Comparison of ENCODE assay signal across 8 mouse cellular contexts in the genomic region with DNA sequence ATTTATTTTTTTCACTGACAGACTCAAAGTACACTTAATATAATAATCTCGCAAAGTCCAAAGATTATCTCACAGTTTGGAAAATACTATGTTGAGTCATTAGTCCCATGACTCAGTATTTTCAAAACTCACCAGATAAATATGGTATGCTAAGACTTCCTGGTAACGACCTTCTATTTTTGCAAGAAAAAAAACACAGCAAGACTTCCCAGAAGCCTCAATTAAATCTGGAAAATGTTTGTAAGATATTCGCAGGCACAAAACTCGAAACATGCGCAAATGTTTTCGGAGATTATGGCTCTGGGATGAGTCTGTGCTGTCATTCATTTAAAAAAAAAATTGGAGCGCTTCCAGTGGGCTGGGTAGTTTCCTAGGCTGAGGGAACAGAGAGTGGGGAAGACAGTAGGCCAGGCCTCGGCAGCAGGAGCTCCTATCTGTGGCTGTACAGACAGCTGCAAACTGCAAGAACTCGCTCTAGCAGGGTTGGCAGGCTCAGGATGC.
DNase-seq lines count a peak whose midpoint lies in the region; ATAC-seq and TF ChIP-seq lines count a peak whose summit lies in the region.

No protein-coding gene starts in this region.

- peak overlapping the region; percentile 77 for H3K27ac ChIP-seq in layer of hippocampus, adult 2 months
- H3K27ac ChIP-seq in heart, embryonic 14.5 days (replicated peaks in 1 of 2; ENCODE audit: control insufficient read depth in 1 of 2, insufficient read depth in 1 of 2, low read depth in 2 of 2, low read length in 2 of 2), result peak overlapping the region; percentile 51 to 66; a peak in 3 of 4 replicates
- H3K27ac ChIP-seq in lung, embryonic 14.5 days (ENCODE audit: low read depth), result no peak overlapping the region

- peak overlapping the region; percentile 16; the same call in 1 of the 2 replicates for H3K4me2 ChIP-seq in heart, embryonic 14.5 days (ENCODE audit: low read length)
- H3K4me2 ChIP-seq in lung, embryonic 14.5 days, result peak overlapping the region; percentile 27; the same call in 1 of the 2 replicates

- peaks cover 18 to 26% of the 10 kb centered on the region in 2 experiments for H3K4me1 ChIP-seq in heart, embryonic 14.5 days (ENCODE audit: control insufficient read depth in 2 of 2, insufficient read depth in 2 of 2, low read length in 2 of 2)
- peaks cover 12% of the 10 kb centered on the region; the same call in 1 of the 2 replicates for H3K4me1 ChIP-seq in lung, embryonic 14.5 days (ENCODE audit: insufficient read depth)

- no peak overlapping the region for H3K4me3 ChIP-seq in layer of hippocampus, adult 2 months
- H3K4me3 ChIP-seq in heart, embryonic 14.5 days (ENCODE audit: control insufficient read depth in 1 of 2, insufficient read depth in 1 of 2, low read depth in 1 of 2, low read length in 2 of 2), result no peak overlapping the region
- H3K4me3 ChIP-seq in lung, embryonic 14.5 days (ENCODE audit: low read depth, low read length), result no peak overlapping the region

- DNase-seq in layer of hippocampus, adult 2 months (ENCODE audit: low spot score in 2 of 2), result peak; percentile 57 to 70
- no peak for DNase-seq in layer of hippocampus, postnatal 25 days (ENCODE audit: extremely low spot score in 1 of 2, low spot score in 1 of 2)
- DNase-seq in c-Kit-positive CD71-positive TER-119-positive erythroid progenitor cells, embryonic 14.5 days (ENCODE audit: low spot score), result peak; percentile 49
- peak; percentile 83 for DNase-seq in lung, embryonic 14.5 days
- DNase-seq in embryo, embryonic 11 days, result no peak
- no peak for DNase-seq in T-cell, adult 2 months (ENCODE audit: low spot score)
- no peak for DNase-seq in yolk sac, embryonic 10.5 days (ENCODE audit: low spot score)

- ATAC-seq in heart, embryonic 14.5 days (ENCODE audit: insufficient number of reproducible peaks, insufficient read depth, low FRiP score, low read depth), result no peak
- peak; percentile 55 for ATAC-seq in lung, embryonic 14.5 days (ENCODE audit: insufficient read depth)

- 29% methylated on average over 9 of the region's 9 CpGs for WGBS in heart, embryonic 14.5 days
- WGBS in lung, embryonic 14.5 days, result 31% methylated on average over 9 of the region's 9 CpGs

- no peak for TF ChIP-seq CTCF in layer of hippocampus, adult 2 months (conservative IDR thresholded peaks at IDR 0.05)
- no peak for TF ChIP-seq CTCF in lung, embryonic 14.5 days (IDR thresholded peaks at IDR 0.05; ENCODE audit: low read depth)

- H3K9ac ChIP-seq in heart, embryonic 14.5 days (ENCODE audit: low read length), result no peak overlapping the region
- H3K9ac ChIP-seq in lung, embryonic 14.5 days, result no peak overlapping the region

- no peaks in the 10 kb centered on the region for H3K36me3 ChIP-seq in heart, embryonic 14.5 days (ENCODE audit: control insufficient read depth, insufficient read depth, low read length)
- H3K36me3 ChIP-seq in lung, embryonic 14.5 days (ENCODE audit: insufficient read depth), result no peaks in the 10 kb centered on the region

- H3K9me3 ChIP-seq in heart, embryonic 14.5 days (ENCODE audit: control insufficient read depth, low read length), result no peaks in the 10 kb centered on the region
- H3K9me3 ChIP-seq in lung, embryonic 14.5 days (ENCODE audit: low read depth, low read length), result no peaks in the 10 kb centered on the region

- H3K27me3 ChIP-seq in heart, embryonic 14.5 days (ENCODE audit: control insufficient read depth, insufficient read depth, low read length), result no peaks in the 10 kb centered on the region
- no peaks in the 10 kb centered on the region for H3K27me3 ChIP-seq in lung, embryonic 14.5 days (ENCODE audit: insufficient read depth, low read length)

Comparison
In these comparisons a context has a peak if more than half of its experiments do, and no peak if none do; other contexts are left out.
1. DNase-seq: peak in layer of hippocampus, adult 2 months (2 of 2), c-Kit-positive CD71-positive TER-119-positive erythroid progenitor cells, embryonic 14.5 days (single experiment) and lung, embryonic 14.5 days (single experiment); none in layer of hippocampus, postnatal 25 days (0 of 2), embryo, embryonic 11 days (single experiment), T-cell, adult 2 months (single experiment) and yolk sac, embryonic 10.5 days (single experiment).